Mouse (Mus musculus) bone marrow, adult 2 months (tissue): ENCODE results near the gene C5ar1.

Experiments
- CTCF ChIP-seq: fragments of 200-500 bp; IDR thresholded peaks from 2 replicates; pipeline ENCODE4 v1.5.1; 2011; ENCODE audit warnings: low read length, control low read depth; ENCODE audit not compliant: control insufficient read depth, insufficient read depth
- POLR2A ChIP-seq: fragments of 200-500 bp; IDR thresholded peaks from 2 replicates; pipeline ENCODE4 v1.6.1; 2011; ENCODE audit warnings: low read depth, mild to moderate bottlenecking, control low read depth, low read length, borderline replicate concordance; ENCODE audit not compliant: control insufficient read depth

DNA sequence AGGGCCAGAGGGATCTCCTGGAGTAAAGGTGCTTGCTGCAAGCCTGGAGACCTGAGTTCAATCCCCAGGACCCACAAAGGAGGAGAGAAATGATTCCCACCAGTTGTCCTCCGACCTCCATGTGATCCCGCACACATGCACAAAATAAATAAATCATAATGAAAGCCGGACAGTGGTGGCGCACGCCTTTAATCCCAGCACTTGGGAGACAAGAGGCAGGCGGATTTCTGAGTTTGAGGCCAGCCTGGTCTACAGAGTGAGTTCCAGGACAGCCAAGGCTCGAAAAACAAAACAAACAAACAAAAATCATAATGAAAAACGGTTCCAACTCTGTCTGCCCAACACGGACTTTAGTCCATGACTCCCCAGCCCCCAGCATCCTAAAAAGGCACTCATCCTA lies 25.6 kb upstream of the C5ar1 start:
- TF ChIP-seq POLR2A: no peak
- no peak for TF ChIP-seq CTCF
